Mouse (Mus musculus) frontal cortex, postnatal 10 days (tissue): ENCODE measurements around the gene Ddx6.

Experiments
- DNase-seq, 2 experiments: peaks; one replicate each; pipeline ENCODE4 v3.0.0; 2022; ENCODE audit warnings: low spot score in 2 of 2, mixed read lengths in 1 of 2

The Ddx6 gene

GRCm38 (mm10) chr9:44686638-44687037 lies 81.9 kb downstream of the Ddx6 start:
- no peak for DNase-seq

GRCm38 (mm10) chr9:44688013-44688412 lies 83.3 kb downstream of the Ddx6 start:
- DNase-seq = no peak
